Comparison of ENCODE assay signal across 8 mouse cellular contexts in the genomic region with DNA sequence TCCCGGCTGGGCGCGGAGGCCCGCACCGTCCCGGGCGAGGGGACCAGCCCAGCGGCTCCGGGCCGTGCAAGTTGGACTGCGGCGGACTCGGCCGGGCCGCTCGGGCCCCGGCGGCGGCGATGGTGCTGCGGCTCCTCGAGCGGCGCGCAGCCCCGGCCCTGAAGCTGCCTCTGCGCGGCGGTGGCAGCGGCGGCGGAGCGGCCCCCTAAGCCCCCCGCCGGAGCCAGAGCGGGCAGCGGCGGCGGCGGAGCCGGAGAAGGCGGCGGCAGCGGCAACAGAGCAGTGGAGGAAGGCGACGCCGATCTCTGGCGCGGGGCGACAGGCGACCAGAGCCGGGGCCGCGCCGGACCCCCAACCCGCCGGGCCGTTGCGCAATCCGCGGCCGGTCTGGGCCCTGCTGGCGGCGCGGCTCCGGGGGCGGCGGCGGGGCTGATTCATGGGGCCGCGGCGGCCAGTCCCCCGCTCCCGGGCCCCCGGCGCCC.
A peak's percentile ranks its signal among the peaks of the same experiment; 100 is the strongest.
DNase-seq lines count a peak whose midpoint lies in the region; ATAC-seq lines count a peak whose summit lies in the region.

No protein-coding gene starts in this region.

- H3K4me3 ChIP-seq in forebrain, embryonic 14.5 days (ENCODE audit: low read depth, low read length), result peak overlapping the region; percentile 72
- peak overlapping the region; percentile 65 for H3K4me3 ChIP-seq in limb, embryonic 13.5 days

- peak overlapping the region; percentile 87 for H3K27ac ChIP-seq in forebrain, embryonic 14.5 days (ENCODE audit: low read depth, low read length)
- peak overlapping the region; percentile 48; the same call in 1 of the 2 replicates for H3K27ac ChIP-seq in limb, embryonic 13.5 days

- H3K27me3 ChIP-seq in forebrain, embryonic 14.5 days (replicated peaks; ENCODE audit: control insufficient read depth, insufficient read depth, low read length), result no peaks in the 10 kb centered on the region
- H3K27me3 ChIP-seq in limb, embryonic 13.5 days, result peaks cover 71% of the 10 kb centered on the region

- under 1% methylated on average over 47 of the region's 76 CpGs for WGBS in forebrain, embryonic 14.5 days
- under 1% methylated on average over 51 of the region's 76 CpGs for WGBS in limb, embryonic 13.5 days

- H3K4me2 ChIP-seq in forebrain, embryonic 14.5 days (ENCODE audit: low read length), result peak overlapping the region; percentile 96
- H3K4me2 ChIP-seq in limb, embryonic 13.5 days (replicated peaks), result peak overlapping the region; percentile 93

- peak; percentile 15 for ATAC-seq in forebrain, embryonic 14.5 days
- ATAC-seq in limb, embryonic 13.5 days (ENCODE audit: low FRiP score, low read depth), result no peak

- peaks cover 23% of the 10 kb centered on the region for H3K4me1 ChIP-seq in forebrain, embryonic 14.5 days (ENCODE audit: control insufficient read depth, insufficient read depth, low read length)
- peaks cover 5% of the 10 kb centered on the region for H3K4me1 ChIP-seq in limb, embryonic 13.5 days

- H3K9me3 ChIP-seq in forebrain, embryonic 14.5 days (replicated peaks; ENCODE audit: control insufficient read depth, low read length), result no peaks in the 10 kb centered on the region
- H3K9me3 ChIP-seq in limb, embryonic 13.5 days, result no peaks in the 10 kb centered on the region

- DNase-seq in kidney, adult 9 months, result peak; percentile 5
- DNase-seq in kidney, adult 18-20 months, result no peak
- peak; percentile 44 for DNase-seq in adrenal gland, postnatal 10 days
- peak; percentile 45 for DNase-seq in forebrain, embryonic 14.5 days (ENCODE audit: low spot score)
- DNase-seq in retina, postnatal 1 day, result peak; percentile 42
- no peak for DNase-seq in layer of hippocampus, adult 9-11 months
- no peak for DNase-seq in left cerebral cortex, adult 18-20 months (ENCODE audit: low spot score in 2 of 2)

- no peaks in the 10 kb centered on the region for H3K36me3 ChIP-seq in forebrain, embryonic 14.5 days (ENCODE audit: control insufficient read depth, insufficient read depth, low read length)
- no peaks in the 10 kb centered on the region for H3K36me3 ChIP-seq in limb, embryonic 13.5 days

- H3K9ac ChIP-seq in forebrain, embryonic 14.5 days (ENCODE audit: low read length), result peak overlapping the region; percentile 87
- peak overlapping the region; percentile 80 for H3K9ac ChIP-seq in limb, embryonic 13.5 days

Comparison
In these comparisons a context has a peak if more than half of its experiments do, and no peak if none do; other contexts are left out.
1. DNase-seq: peak in kidney, adult 9 months (single experiment), adrenal gland, postnatal 10 days (single experiment), forebrain, embryonic 14.5 days (single experiment) and retina, postnatal 1 day (single experiment); none in kidney, adult 18-20 months (single experiment), layer of hippocampus, adult 9-11 months (single experiment) and left cerebral cortex, adult 18-20 months (0 of 2).